Mouse (Mus musculus) cerebral cortex, adult 2 months (tissue): ENCODE measurements around the gene Plagl1.

ENCODE experiments used
- WGBS: fragments of 180-500 bp; shearing (Covaris S2); methylation state at CpG from one replicate; pipeline ENCODE4 v1.1.7; 2018; 5-methylcytosine and 5-hydroxymethylcytosine counted together

The Plagl1 gene

DNA sequence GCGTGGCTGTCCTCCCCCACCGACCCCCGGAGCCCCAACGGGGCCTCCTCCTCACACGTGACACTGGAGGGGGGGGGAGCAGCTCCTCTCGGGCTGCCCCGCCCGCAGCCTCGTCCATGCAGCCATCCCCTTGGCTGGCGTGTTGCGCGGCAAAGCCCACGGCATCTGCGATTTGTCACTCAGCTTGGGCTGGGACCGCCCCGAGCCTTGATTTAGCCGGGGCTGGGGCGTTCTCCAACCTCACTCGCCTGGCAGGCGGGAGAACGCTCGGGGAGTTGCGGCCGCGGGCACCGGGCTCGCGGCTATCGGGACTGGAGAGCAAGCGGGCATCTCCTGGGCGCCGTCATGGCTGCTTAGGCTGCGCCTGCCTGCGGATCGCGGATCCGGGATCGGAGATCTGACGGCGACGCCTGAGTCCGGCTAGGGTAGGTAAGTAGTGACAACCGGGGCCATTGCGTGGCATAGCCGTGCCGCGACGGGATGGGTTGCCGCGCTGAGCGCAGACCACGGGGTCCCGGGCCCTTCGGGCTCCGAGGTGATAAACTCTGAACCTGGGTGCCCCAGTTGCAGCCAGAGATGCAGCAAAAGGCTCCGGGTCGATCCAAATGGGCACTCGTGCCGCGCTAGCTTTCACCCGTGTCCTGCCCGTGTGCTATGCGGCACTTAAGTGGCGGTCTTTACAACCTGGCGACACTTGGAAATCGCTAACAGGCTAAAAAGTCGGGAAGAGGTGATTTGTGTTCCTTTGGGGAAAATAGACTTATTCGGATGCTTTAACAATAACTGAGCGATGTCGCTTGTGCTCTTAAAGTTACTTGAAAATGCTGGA lies 30.5 kb downstream of the Plagl1 start:
- 49% methylated on average over 70 of the region's 70 CpGs for WGBS

DNA sequence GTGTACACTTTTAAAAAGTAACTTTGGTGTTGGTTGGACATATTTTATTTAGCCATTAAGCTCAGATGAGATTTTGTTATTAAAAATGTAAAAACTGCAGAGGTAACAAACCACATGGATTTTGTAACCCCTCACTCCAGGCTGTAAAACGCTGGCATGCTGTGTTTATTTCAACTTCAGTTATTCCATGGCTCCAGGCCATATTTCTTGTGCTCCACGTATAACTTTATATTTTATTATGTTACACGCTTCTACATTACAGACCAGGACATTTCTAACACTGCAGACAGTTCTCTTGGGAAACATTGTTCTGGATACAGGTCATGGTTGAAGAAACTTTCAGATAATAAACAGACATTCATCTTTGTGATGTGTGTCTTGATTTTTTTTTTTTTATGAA lies 32.7 kb downstream of the Plagl1 start:
- 82% methylated on average over 3 of the region's 3 CpGs for WGBS

DNA sequence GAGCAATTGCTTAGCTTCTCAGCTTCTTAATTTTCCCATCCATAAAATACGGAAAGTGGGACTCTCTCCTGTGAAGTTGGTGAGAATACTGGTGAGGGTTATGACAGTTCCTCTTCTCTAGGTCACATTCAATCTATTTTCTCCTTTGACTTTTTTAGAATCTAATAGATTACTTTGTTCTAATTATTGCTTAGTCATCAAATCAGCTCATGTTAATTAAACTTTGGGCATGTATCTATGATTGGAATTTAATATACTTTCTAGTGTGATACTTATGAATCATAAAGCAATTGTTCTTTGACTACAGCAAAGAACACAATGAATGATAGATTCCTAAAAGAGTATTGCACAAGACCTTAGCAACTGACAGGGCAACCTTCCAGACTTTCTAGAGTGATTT lies 38.6 kb downstream of the Plagl1 start:
- WGBS: 92% methylated on average over 1 of the region's 1 CpGs

DNA sequence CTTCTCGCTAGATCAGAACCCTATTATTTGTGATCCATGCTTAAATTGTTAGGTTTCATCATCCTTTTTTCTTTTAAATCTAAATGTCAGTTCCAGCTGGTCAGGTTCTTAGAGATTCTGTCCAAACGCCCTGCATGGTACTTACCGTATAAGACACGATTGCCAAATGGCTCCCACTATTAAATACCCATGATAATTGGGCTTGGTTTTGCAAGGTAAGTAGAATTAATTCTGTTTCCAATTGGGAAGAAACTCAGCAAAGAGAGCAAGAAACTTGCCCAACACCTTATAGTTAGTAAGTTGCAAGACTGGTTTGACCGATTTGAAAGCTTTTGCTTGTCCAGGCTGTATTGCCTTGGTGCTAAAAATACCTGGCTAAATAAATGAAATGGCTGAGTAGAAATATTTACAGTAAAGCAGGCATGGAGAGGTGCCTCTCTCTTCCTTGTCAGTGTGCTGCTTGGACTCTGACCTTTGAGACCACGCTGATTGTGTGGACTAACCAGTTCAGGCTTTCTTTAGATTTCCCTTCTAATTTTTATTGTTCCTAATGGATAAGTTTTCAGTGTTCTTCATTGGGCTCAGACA lies 39.9 kb downstream of the Plagl1 start:
- WGBS: 92% methylated on average over 6 of the region's 6 CpGs

DNA sequence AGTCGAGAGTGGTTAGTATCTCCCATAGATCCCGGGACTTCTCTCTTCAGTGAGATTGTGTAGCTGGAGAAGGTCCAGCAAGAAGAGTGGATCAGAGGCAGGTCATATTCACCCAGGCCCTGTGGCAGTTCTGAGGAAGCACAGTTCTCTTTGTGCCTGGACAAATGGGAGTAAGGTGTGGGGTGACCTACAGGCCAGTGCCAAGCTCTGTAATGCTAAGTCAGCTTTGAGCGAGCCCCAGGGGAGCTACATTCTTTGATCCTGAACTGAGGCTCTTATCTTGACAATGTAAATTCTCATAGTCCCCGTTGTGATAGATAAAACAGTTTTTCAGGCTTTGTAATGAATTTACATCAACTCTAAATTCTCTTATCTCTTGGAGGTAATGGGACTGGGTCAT lies 42.1 kb downstream of the Plagl1 start:
- whole genome bisulfite sequencing: 73% methylated on average over 4 of the region's 4 CpGs

DNA sequence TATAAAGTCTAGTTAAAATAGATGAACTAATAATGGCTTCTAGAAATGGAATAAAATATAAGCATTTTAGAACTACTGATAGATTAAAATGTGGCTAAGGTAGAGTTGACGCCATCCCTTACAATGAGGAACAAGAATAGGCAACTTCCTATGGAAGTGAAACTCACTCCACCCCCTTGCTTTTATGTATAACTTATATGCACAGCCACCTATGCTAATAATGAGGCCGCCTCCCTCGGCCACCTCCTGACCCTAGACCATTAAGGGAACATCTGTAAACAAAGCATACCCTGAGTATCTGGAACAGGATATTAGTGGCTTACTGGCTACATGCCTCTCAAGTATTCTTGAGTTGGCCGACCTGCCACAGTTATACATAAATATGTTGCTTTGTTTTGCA lies 43.5 kb downstream of the Plagl1 start:
- WGBS: 73% methylated on average over 4 of the region's 4 CpGs

DNA sequence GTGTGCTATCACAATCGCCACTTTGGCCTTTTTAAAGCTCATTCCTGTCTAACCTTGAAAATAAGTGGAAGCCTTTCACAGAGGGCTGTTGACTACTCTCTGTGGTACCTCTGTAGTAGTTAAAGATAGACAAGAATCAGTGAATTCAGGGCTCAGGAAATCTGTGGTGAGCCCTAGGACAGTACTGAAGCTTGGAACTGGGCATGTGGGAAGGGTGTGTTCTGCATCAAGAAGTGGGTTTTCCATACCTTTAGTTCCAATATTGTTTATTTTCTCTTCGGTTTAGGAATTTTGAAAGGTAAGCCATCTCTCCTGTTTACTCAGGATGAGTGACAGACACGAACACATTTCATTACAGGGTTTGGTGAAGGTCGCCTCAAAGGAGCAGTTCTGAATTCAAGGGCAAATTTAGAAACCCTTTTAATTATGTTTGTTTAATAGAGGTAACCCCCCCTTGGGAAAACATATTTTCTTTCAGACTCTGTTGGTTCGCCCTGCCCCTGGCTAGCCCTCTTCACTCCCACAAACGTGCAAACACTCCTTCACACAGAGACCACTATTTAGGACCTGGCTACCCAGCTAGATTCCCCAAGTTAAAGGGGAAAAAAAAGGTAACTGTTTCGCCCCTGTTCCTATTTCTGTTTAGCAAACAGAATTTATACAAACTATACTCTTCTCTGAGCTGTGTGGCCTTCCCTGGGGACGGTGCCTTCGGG lies 46.8 kb downstream of the Plagl1 start:
- 89% methylated on average over 9 of the region's 9 CpGs for WGBS

DNA sequence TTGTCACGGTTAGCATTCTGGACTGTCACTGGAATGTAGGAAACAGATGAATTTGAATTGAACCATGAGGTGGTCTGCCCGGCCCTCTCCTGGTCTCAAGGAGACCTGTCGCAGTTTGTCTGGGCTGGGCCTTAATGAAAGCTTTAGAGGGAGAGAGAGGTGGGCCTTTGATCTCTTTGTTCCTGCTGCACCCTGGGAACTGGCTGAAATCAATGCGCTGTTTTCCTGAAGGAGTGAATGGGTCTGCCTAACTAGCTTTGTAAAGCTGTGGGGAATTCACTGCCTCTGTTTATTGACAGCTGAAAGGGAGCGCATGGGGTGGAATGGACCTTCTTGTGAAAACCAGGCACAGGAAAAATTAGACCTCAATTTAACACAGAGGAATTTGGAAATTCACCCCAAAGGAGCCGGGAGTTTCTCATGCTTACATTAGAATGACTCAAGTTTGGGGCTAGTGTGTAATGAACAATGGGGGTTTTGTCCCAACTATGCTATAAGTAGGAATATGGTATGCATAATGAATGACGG lies 47.8 kb downstream of the Plagl1 start:
- whole genome bisulfite sequencing: 66% methylated on average over 7 of the region's 7 CpGs

DNA sequence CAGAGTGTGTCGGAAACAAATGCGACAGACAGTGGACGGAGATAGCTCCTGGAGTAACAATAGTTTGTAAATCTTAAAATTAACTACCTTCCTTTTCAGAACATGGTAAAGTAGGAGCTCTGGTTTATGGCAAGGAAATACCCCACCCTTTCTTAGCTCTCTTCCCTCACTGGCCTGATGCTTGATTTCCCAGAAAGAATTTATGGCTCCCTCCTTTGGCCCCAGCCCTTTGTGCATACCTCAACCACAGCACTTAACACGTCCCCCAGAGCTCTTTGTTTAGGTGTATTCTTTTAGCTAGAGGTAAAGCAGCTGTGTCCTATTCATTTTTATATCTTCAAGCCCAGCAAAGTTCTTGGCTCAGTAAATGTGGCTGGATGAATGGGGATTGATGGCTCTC lies 48.5 kb downstream of the Plagl1 start:
- 81% methylated on average over 4 of the region's 4 CpGs for WGBS

DNA sequence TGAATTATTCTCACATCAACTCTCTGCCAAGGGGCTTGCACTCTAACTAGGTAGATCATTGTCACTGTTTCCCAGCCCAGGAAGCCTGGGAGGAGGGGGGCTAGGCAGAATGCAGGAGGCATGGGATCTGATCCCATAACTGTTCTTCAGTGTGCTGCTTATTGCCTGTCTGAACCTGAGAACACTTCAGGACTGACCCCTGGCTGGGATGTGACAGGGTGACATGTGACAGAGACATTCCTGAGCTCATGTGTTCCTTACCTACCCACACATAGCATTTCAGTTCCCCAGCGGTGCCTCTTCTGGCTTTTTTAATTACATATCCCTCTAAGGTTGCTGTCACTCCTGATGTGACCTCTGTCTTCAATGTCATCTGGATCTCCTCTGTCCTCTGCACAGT lies 49.5 kb downstream of the Plagl1 start:
- WGBS: 96% methylated on average over 1 of the region's 1 CpGs

DNA sequence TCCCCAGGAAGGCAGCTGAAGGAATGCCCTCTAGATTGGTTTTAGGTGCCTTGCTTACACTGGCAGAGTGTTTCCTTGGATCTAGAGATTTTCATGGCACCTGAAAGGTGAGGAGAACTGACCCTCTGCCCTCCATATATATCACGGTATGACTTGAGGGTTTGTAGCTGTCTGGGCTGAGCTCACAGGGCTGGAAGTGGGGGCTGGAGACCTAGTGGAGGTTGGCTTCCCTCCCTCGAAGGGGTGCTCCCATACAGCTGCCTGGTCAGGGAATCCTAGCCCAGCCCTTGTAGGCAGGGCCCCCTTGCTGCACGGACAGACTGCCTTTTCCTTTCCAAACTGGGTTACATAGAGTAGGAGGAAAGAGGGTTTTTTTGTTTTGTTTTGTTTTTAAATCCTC lies 52.5 kb downstream of the Plagl1 start:
- WGBS: 83% methylated on average over 3 of the region's 3 CpGs

DNA sequence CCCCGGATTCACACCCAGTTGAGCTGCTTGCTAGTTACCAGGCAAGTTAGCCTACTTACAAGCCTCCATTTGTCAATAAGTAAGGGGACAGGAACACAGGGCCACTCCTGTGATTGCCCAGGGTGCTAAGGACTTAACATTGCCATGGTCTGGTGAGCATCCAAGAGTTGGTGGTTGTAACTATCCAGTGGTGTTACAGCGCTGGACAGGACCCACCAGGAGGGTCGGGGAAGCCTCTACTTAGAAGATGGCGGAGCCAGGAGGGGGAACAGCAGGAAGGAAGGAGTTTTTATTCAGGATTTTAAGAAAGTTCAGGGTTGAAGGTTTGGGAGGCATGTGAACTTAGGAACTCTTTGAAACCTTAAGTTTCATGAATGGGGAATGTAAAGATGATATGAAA lies 53.3 kb downstream of the Plagl1 start:
- 91% methylated on average over 4 of the region's 4 CpGs for WGBS

DNA sequence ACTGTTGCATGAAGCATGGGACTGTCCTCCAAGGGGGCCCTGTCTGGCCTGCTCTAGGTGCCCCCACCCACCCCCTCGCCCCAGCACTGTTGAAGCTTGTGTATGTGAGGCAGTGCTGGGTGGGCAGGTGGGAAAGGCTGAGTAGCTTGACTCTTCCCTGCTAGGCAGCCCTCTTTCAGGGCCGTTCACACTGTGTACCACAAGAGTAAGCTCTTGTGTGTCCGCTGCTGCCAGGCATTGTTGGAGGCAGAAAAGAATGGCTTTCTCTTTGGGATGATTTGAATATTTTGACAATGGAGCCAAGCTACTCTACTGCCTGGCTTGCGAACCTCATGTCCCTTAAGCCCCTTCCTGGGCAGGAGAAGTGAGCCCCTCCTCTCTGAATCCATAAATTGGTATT lies 54.7 kb downstream of the Plagl1 start:
- WGBS: 75% methylated on average over 4 of the region's 4 CpGs

DNA sequence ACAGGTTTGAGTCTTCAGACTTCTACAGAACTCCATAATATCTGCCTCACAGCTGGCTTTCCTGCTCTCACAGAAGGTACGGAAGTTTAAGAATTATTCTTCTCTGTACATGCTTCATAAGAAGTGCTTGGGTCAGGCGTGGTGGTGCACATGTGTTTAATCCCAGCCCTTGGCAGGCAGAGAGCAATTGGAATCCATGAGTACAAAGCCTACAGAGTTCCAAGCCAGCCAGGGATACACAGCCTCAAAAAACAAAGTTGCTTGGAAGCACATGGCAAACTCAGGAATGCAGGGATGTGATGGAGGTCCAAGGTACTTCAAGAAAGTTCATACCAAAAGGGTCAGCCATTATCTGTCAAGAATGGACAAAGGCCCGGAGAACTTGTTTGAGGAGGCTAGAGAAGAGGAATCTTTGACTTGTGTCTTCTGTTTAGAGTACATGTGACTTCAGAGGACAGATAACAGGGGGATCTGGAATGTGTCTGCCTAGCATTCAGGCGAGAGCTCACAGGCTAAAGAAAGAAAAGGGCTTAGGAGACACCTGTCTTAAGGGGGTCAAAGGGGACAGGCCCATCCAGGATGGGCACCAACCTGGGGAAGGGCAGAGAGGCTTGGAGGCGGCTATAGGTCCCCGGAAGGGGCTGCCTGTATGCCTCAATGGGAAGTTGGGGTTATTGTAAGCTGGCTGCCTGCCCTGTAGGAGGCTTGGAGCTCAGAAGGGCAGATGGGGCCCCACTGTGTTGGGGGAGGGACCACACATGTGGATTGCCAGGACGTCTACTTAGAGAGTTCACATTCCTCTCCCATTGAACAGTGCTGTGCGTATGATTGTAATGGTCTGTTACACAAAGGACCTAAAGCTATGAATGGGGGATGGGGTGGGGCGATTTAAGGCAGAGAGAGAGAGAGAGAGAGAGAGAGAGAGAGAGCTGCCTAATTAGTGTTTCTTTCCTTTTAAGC lies 56.7 kb downstream of the Plagl1 start:
- 70% methylated on average over 9 of the region's 9 CpGs for WGBS

DNA sequence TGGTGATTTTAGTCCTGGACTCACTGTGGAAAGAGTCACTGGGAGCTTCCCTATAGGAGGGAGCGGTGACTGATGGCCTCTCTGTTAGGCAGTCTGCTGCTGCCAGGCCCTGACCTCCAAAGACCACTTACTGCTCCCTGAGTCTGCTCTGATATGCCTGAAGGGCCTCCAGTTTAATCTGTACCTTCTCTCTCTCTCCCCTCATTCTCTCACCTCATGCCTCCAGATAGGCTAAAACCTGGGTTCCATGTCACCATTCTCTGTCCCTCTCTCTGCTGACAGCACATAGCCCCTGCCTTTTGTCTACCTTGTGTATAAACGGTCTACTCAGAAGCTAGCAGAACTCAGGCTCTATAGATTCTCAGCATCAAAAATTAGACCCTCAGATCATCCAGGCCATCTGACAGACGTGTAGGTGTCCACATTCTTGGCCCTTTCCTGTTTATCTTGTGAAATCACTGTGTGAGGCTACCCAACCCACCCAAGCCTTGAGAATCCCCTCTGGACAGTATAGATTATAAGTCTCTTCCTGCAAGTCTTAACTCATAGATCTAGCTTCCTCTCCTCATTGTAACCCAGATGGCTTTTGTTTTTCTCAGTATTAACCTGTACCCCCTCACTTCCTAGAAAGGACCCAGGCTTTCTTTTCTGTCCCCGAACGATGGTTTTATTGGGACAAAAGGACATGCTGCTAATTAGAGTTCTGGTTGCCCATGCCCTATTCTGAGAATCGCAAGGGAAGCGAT lies 57.9 kb downstream of the Plagl1 start:
- 73% methylated on average over 7 of the region's 7 CpGs for WGBS

DNA sequence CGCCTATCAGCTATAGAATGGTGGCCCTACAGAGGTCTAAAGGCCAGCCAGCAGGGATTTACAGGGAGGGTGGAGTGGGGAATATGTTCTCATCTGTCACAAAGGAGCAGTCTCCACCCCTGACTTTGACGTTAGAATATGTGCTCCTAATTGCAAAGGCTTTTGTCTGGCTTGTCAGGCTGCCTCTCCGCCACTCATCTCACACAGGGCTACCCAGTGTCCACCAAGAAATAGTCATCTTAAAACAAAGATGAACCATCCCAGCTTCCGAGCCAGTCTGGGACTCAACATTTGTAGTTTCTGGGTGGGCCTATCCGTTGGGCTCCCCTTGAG lies 58.4 kb downstream of the Plagl1 start:
- 70% methylated on average over 5 of the region's 5 CpGs for WGBS

DNA sequence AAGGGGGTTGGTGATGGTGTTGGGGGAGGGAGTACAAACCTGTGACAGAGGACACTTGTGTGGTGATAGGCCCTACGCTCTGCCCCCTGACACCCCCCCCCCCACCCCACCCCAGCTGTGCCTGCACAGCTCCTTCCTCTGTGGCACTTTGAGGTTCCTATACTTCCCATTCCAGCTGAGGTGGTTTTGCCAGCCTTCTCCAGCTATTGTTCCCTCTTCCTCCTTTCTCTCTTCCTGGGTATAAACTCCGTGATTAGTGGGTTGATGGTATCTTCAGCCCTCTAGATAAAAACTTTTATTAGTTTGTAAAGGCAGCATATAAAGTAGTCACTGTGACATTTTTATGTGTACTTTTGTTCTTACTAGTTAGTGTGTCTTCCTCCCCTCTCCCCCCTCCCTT lies 59.0 kb downstream of the Plagl1 start:
- WGBS: 62% methylated on average over 2 of the region's 2 CpGs

DNA sequence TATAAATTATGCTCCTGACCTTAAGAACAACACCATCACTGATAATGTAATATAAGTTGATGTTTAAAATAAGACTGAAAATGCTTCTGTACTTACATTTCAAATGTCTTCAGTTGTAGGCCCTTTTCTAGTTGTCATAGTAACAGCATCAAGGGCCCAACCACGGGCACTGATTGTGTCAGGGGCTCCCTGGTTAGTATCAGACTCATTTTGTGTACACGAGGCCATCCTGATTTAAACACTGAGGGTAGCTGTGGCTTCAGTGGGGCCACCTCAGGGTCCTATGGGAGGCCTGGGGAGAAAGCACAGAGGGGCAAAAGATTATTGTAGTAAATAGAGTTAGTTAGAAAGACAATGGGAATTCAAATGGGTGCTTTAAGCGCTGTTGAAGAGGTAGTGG lies 65.5 kb downstream of the Plagl1 start:
- WGBS: 76% methylated on average over 3 of the region's 3 CpGs

DNA sequence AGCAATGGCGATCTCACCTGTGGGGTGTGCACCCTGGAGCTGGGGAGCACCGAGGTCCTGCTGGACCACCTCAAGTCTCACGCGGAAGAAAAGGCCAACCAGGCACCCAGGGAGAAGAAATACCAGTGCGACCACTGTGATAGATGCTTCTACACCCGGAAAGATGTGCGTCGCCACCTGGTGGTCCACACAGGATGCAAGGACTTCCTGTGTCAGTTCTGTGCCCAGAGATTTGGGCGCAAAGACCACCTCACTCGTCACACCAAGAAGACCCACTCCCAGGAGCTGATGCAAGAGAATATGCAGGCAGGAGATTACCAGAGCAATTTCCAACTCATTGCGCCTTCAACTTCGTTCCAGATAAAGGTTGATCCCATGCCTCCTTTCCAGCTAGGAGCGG lies 67.0 kb downstream of the Plagl1 start:
- WGBS: 87% methylated on average over 13 of the region's 13 CpGs

DNA sequence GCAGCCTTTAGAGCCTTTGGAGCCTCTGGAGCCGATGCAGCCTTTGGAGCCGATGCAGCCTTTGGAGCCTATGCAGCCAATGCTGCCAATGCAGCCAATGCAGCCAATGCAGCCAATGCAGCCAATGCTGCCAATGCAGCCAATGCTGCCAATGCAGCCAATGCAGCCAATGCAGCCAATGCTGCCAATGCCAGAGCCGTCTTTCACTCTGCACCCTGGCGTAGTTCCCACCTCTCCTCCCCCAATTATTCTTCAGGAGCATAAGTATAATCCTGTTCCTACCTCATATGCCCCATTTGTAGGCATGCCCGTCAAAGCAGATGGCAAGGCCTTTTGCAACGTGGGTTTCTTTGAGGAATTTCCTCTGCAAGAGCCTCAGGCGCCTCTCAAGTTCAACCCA lies 67.6 kb downstream of the Plagl1 start:
- 76% methylated on average over 7 of the region's 7 CpGs for WGBS

DNA sequence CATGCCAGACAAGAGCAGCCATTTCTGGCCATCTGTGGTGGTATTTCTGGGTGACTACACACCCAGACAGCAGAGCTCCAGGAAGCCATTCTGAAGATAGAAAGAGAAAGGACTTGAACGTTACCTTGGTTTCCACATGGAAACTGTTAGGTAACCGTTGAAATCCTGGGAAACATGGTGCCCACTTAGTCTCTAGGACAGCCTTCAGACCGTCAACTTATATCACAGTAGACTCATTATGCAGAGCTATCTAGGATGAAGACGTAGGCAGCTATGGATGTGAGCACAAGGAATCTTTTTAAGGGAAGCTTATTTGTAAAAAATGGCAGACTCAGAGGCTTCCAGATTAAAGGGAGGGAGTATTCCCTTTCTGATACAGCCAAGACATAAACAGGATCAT lies 73.5 kb downstream of the Plagl1 start:
- WGBS: 68% methylated on average over 4 of the region's 4 CpGs
